Mouse (Mus musculus) small intestine, adult 2 months (tissue): Measurements from ENCODE around the gene Spon2.

Experiments used
- CTCF ChIP-seq: fragments of 200-500 bp; IDR thresholded peaks from 2 replicates; pipeline ENCODE4 v1.5.1; 2012; ENCODE audit warnings: low read depth, mild to moderate bottlenecking, control low read depth, inconsistent platforms, low read length, moderate library complexity, mixed read lengths; ENCODE audit not compliant: insufficient replicate concordance, insufficient read length; ENCODE audit errors: extremely low read depth
- POLR2A ChIP-seq: fragments of 200-500 bp; IDR thresholded peaks from 2 replicates; pipeline ENCODE4 v1.6.1; 2012; ENCODE audit warnings: low read depth, mild to moderate bottlenecking, control low read depth, inconsistent platforms, low read length, moderate library complexity

- TF ChIP-seq POLR2A (no peak), CTCF (no peak)
Observed at GRCm38 (mm10) chr5:33239934-33240333, 21.7 kb upstream of the Spon2 start.
